Mouse (Mus musculus): ENCODE results near the gene 4933430I17Rik. TPM values are rescaled to one million over a fixed set of nuclear protein-coding genes. Genes with fewer than 3 reads are reported as not detected.

4933430I17Rik gene
- polyA plus RNA-seq, 1 experiment from 2014 or later = 0.21 TPM

DNA sequence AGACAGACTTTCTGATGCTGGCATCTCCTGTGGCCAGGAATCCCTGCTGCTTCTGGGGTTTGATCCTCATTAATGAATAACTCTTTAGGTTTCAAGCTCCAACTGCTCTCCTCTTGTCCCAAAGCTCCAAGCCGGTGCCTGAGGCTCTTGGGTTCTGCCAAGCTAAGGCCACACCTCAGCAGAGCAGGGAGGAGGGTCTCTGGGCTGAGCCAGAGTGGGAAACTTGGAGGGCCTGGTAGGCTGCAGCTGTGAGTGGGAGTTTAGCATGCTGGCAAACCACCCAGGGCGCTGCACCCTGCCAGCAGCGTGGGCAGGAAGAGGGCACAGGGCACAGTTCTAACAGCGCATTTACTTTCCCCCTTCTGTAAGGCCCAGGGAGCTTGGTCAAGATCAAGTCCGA lies 16.3 kb upstream of the 4933430I17Rik start:
- Histone ChIP-seq H3K27me3 (replicated peaks) (no peaks in the 10 kb centered on the region), H3K4me3 (no peak overlapping the region), H3K4me1 (peaks cover 63% of the 10 kb centered on the region), H3K36me3 (peaks cover 69% of the 10 kb centered on the region), H3K4me2 (no peak overlapping the region), H3K9ac (no peak overlapping the region), H3K9me3 (replicated peaks) (no peaks in the 10 kb centered on the region), H3K27ac (peak overlapping the region; percentile 50)
- no peak for ATAC-seq
- WGBS (ENCODE audit: insufficient replicate concordance) = 89% methylated on average over 5 of the region's 5 CpGs

DNA sequence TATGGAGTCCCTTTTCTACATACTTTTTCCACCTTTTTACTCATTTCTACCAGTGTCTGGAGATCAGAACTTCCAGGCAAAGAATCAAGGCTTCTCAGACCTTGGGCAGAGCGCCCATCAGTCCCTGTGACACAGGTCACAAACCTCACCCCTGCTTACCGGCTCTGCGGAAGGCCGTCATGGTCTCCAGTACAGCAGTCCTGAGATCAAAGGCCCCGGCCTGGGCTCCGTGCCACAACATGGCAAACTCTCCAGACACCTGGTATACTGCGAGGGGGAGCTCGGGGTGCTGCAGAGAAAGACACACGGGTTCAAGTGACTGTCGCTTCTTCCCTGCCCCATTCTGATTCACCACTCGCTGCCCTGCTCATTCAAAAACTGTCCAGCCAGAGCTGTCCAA lies 15.2 kb upstream of the 4933430I17Rik start:
- Histone ChIP-seq H3K4me2 (peak overlapping the region; percentile 89; the same call in 1 of the 2 replicates), H3K9me3 (replicated peaks) (no peaks in the 10 kb centered on the region), H3K36me3 (peaks cover 77% of the 10 kb centered on the region), H3K27ac (peak overlapping the region; percentile 69), H3K9ac (no peak overlapping the region), H3K4me1 (peaks cover 70% of the 10 kb centered on the region), H3K4me3 (no peak overlapping the region), H3K27me3 (replicated peaks) (no peaks in the 10 kb centered on the region)
- 91% methylated on average over 11 of the region's 11 CpGs for WGBS (ENCODE audit: insufficient replicate concordance)
- no peak for ATAC-seq

DNA sequence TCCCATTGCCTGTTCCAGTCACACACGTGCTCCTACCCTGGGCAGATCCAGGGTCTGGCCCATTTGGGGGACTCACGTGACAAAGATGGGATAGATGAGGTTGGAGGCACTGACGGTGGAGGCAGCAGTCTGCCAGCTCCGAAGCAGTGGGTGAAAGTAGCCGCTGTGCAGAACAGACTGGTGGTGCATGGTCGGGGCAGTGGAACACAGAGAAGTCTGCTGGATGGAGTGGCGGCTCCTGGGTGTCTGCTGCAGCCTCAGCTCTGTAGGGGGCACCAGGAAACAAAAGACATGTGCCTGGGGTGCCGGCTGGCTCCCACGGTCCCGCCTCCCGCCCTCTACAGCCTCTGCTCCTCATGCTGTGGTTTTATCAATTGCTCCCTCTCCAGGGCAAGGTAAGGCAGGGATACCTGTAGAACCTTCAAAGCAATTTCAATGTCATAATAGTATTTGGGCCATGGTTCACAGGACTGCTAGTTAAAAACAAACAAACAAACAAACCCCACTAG lies 11.1 kb upstream of the 4933430I17Rik start:
- peak overlapping the region; percentile 60 for H3K9ac ChIP-seq
- WGBS (ENCODE audit: insufficient replicate concordance) = 60% methylated on average over 11 of the region's 11 CpGs

DNA sequence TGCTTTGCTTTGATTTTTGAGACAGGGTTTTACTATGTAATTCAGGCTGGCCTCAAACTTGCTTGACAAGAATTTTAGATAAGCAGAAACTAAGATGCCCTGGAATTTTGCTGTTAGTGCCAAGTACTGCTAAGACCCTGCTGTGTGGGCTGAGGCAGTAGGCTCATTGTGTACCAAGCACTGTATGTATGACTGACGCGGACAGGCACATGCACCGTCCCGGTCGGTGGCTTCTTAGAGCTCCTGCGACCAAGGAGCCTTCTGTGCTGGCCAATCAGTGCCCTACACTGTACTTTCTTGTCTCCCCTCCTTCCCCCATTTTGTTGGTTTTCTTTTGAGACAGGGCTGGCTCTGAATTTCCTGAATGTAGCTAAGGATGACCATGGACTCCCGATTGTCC lies 10.2 kb upstream of the 4933430I17Rik start:
- peaks cover 88% of the 10 kb centered on the region for H3K4me1 ChIP-seq
- peaks cover 59% of the 10 kb centered on the region for H3K36me3 ChIP-seq
- peak overlapping the region; percentile 99 for H3K27ac ChIP-seq
- H3K9me3 ChIP-seq (replicated peaks) = no peaks in the 10 kb centered on the region
- 64% methylated on average over 7 of the region's 7 CpGs for WGBS (ENCODE audit: insufficient replicate concordance)
- H3K4me2 ChIP-seq = peak overlapping the region; percentile 89
- H3K27me3 ChIP-seq (replicated peaks) = no peaks in the 10 kb centered on the region
- peak overlapping the region; percentile 94 for H3K9ac ChIP-seq
- no peak for ATAC-seq
- H3K4me3 ChIP-seq = peak overlapping the region; percentile 74

More for the DNA sequence above, 11.1 kb upstream of the 4933430I17Rik start:
- peak overlapping the region; percentile 89 for H3K4me2 ChIP-seq
- H3K9me3 ChIP-seq (replicated peaks) = no peaks in the 10 kb centered on the region
- ATAC-seq = no peak
- peaks cover 93% of the 10 kb centered on the region for H3K4me1 ChIP-seq
- H3K27ac ChIP-seq = peak overlapping the region; percentile 69
- peak overlapping the region; percentile 74 for H3K4me3 ChIP-seq
- H3K27me3 ChIP-seq (replicated peaks) = no peaks in the 10 kb centered on the region
- peaks cover 68% of the 10 kb centered on the region for H3K36me3 ChIP-seq

DNA sequence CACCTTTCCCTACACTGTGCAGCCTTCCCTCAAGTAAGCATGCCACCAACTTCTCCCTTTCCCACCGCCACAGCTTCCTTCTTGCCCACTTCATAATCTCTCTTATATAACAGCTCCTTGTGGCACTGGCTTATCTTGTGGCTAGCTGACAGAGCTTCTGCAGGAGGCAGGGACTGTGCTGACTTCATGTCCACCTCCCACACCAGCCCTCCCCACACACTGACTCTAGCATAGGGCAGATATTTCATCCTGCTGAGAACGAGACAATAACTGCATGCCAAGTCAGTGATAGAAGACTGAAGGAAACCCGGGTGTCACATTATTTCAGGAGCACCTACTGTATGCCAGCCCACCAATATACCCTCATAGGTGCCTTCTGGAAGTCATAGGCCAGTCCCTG lies 9.7 kb upstream of the 4933430I17Rik start:
- peak; percentile 24 for ATAC-seq
- H3K4me1 ChIP-seq = peaks cover 87% of the 10 kb centered on the region

DNA sequence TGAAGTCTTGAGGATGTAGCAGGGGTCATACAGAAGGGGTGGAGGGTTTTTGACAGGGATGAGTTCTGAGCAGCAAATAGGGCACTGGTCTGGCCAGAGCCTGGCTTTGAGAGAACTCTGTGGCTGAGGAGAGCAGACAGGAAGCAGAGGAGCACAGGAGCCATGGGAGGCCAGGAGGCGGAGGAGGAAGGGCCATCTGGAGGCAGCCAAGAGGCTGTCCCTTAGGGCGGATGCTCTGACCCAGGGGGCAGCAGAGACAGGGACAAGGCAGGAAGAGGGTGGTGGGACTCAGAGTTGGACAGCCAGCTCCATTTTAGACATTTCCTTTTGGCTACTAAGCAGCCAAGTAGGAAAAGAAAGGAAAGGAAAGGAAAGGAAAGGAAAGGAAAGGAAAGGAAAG lies 9.1 kb upstream of the 4933430I17Rik start:
- H3K36me3 ChIP-seq = peaks cover 48% of the 10 kb centered on the region
- H3K4me1 ChIP-seq = peaks cover 87% of the 10 kb centered on the region
- peak overlapping the region; percentile 89 for H3K4me2 ChIP-seq
- H3K9ac ChIP-seq = peak overlapping the region; percentile 94
- 13% methylated on average over 2 of the region's 2 CpGs for WGBS (ENCODE audit: insufficient replicate concordance)
- H3K9me3 ChIP-seq (replicated peaks) = no peaks in the 10 kb centered on the region
- peak overlapping the region; percentile 74 for H3K4me3 ChIP-seq
- ATAC-seq = no peak; the same call in 1 of the 2 replicates
- H3K27ac ChIP-seq = peak overlapping the region; percentile 99
- no peaks in the 10 kb centered on the region for H3K27me3 ChIP-seq (replicated peaks)

More for the DNA sequence above, 9.7 kb upstream of the 4933430I17Rik start:
- H3K4me2 ChIP-seq = peak overlapping the region; percentile 89
- H3K4me3 ChIP-seq = peak overlapping the region; percentile 74
- H3K36me3 ChIP-seq = peaks cover 54% of the 10 kb centered on the region
- no peaks in the 10 kb centered on the region for H3K9me3 ChIP-seq (replicated peaks)
- H3K9ac ChIP-seq = peak overlapping the region; percentile 94
- no peaks in the 10 kb centered on the region for H3K27me3 ChIP-seq (replicated peaks)
- H3K27ac ChIP-seq = peak overlapping the region; percentile 99
- 14% methylated on average over 3 of the region's 3 CpGs for WGBS (ENCODE audit: insufficient replicate concordance)

DNA sequence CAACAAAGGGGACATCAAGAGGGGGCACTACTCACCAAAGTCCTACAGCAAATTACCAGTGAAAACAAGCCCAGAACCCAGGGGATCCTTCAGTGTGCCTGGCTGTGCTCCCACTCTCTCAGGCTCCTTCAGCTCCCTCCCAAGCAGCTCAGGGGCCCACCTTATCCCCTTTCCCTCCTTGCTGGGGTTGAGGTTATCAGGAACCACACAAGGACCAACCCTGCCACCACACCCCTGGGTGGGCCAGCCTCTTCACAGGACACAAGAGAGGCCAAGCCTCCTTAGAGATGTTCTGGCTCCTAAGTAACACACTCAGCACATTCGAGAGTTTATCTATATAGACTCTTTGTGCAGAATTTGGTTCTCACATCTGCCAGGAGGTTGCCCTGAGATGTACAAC lies 8.6 kb upstream of the 4933430I17Rik start:
- peak overlapping the region; percentile 94 for H3K9ac ChIP-seq
- H3K27ac ChIP-seq = peak overlapping the region; percentile 99
- no peaks in the 10 kb centered on the region for H3K9me3 ChIP-seq (replicated peaks)
- H3K36me3 ChIP-seq = peaks cover 43% of the 10 kb centered on the region
- H3K27me3 ChIP-seq (replicated peaks) = no peaks in the 10 kb centered on the region
- ATAC-seq = peak; percentile 93
- H3K4me3 ChIP-seq = peak overlapping the region; percentile 74
- H3K4me2 ChIP-seq = peak overlapping the region; percentile 89
- H3K4me1 ChIP-seq = peaks cover 85% of the 10 kb centered on the region
- 11% methylated on average over 1 of the region's 1 CpGs for WGBS (ENCODE audit: insufficient replicate concordance)

DNA sequence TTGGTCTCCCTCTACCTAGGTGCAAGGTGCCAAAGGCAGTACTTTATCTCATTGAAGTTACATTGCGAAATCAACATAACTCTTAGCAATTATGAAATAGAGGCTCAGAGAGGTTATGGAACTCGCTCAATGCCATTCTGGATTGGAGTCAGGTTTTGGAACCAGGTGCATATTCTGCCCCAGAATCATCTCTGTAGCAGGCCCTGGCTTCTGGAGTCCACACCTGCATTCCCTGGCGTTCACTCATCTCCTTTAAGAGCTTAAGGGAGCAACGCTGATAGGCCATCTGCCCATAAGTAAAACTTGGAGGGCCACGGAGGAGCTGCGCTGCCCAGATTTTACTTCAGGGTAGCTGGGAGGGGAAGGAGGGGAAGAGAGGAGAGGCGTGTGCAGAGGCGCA lies 8.1 kb upstream of the 4933430I17Rik start:
- H3K36me3 ChIP-seq = peaks cover 39% of the 10 kb centered on the region
- H3K27me3 ChIP-seq (replicated peaks) = no peaks in the 10 kb centered on the region
- peak overlapping the region; percentile 94 for H3K9ac ChIP-seq
- peaks cover 83% of the 10 kb centered on the region for H3K4me1 ChIP-seq
- H3K4me3 ChIP-seq = peak overlapping the region; percentile 74
- no peaks in the 10 kb centered on the region for H3K9me3 ChIP-seq (replicated peaks)
- peak; percentile 10 for ATAC-seq
- 33% methylated on average over 8 of the region's 8 CpGs for WGBS (ENCODE audit: insufficient replicate concordance)
- H3K27ac ChIP-seq = peak overlapping the region; percentile 99
- H3K4me2 ChIP-seq = peak overlapping the region; percentile 89

DNA sequence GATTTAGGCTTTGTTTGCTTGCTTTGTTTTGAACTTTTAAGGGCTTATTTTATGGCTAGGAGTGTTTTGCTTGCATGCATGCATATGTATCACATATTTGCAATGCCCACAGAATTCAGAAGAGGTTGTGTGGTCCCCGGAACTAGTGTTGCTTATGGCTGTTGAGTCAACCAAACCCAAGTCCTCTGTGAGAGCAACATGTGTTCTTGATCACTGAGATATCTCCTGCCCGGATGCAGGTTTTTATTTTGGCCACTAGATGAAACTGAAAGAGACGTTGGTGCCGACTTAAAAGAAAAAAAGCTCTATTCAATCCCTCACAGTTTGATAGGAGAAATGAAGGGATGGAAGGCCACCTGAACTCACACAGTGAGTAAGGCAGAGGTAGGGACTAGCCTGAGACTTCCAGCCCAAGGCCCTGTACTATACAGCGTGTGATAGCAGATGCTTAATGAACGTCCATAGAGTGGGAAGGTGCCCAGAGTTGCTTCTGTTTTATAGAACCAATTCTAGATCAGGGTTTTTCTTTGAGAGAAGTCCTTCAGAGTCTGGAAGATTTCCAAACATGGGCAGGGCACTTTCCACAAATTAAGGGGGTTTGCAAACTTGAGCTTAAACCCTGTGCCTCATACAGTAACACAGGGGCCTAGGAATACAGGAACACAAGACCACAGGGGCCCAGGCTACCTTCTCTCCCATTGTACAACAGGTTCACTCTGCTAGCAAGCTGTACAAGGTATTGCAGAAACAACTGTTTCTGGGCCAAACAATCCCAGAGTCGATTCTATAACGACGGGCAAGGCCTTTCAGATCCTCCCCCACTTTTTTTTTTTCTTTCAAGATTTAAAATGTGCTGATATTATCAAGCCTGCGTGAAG lies 7.4 kb upstream of the 4933430I17Rik start:
- Histone ChIP-seq H3K27me3 (replicated peaks) (no peaks in the 10 kb centered on the region), H3K4me3 (peak overlapping the region; percentile 74), H3K4me1 (peaks cover 83% of the 10 kb centered on the region), H3K27ac (peak overlapping the region; percentile 99), H3K4me2 (peak overlapping the region; percentile 89), H3K9ac (peak overlapping the region; percentile 94), H3K9me3 (replicated peaks) (no peaks in the 10 kb centered on the region), H3K36me3 (peaks cover 39% of the 10 kb centered on the region)
- no peak for ATAC-seq
- 42% methylated on average over 10 of the region's 10 CpGs for WGBS (ENCODE audit: insufficient replicate concordance)

DNA sequence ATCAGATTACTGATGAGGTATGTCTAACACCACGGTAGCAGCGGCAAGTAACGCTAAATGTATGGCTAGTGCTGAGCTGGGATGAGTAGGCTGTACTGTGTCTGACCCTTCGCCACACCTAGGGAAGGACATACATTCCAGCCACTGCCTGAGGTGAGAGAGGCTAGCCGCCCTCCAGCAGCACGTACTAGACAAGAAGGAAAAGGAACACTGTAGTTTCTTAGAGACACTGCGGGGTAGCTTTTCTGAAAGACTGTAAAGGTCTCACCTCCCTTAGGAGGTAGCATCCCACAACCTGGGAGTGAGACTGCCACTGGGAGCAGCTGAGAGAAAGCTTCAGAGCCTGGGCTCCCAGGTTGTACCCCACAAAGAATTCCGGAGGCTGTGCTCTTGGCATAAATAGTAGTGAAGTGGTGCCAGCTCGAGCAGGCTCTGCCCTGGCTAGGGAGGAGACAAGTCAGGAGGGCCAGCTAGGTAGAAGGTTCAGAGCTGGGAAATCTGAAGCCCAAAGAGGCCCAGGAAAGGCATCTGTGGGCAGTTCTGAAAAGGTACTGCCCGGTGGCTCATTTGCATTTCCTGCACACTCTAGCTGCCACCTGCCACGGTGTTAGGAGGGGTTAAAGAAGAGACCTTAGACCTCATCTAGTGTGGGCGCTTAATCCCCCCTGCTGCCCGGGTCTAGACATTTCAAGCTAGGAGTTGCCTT lies 6.6 kb upstream of the 4933430I17Rik start:
- peaks cover 39% of the 10 kb centered on the region for H3K36me3 ChIP-seq
- peak overlapping the region; percentile 89 for H3K4me2 ChIP-seq
- ATAC-seq = no peak
- WGBS (ENCODE audit: insufficient replicate concordance) = 34% methylated on average over 13 of the region's 13 CpGs
- no peaks in the 10 kb centered on the region for H3K27me3 ChIP-seq (replicated peaks)
- H3K9me3 ChIP-seq (replicated peaks) = no peaks in the 10 kb centered on the region
- H3K27ac ChIP-seq = peak overlapping the region; percentile 99
- peaks cover 83% of the 10 kb centered on the region for H3K4me1 ChIP-seq
- H3K9ac ChIP-seq = peak overlapping the region; percentile 94
- peak overlapping the region; percentile 74 for H3K4me3 ChIP-seq

DNA sequence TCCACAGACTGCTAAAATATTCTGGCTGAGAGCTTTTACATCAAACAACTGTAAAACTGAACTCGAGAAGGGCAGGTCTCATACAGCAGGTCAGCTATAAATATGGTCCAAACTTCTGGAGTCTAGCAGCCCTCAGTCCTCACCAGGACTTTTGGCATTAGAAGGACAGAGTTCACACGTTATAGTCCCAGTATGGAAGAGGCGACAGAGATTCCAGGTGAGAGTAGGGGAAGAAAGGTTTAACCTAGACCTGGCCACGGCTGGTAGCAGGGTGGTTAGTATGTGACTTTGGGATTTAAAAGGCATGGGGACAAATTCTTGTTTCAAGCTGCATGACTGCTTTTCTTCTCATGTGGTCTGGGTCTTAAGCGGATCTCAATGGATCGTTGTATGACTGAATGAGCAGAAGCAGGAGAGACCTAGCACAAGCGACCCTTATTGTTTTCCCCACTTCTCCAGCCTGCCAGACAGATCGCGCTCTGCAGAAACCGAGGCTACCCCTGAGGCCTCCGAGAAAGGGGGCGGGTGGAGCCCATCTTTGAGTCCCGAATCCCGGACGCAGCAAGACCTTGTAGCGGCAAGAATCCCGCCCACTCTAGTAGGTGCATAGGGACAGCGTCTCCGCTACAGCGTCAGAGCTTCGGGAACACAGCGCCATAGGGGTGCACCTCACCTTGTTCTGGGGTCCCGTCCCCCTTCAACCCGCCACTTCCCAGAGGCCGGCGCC lies 5.9 kb upstream of the 4933430I17Rik start:
- H3K27me3 ChIP-seq (replicated peaks) = no peaks in the 10 kb centered on the region
- peak overlapping the region; percentile 99 for H3K27ac ChIP-seq
- H3K36me3 ChIP-seq = peaks cover 37% of the 10 kb centered on the region
- H3K9me3 ChIP-seq (replicated peaks) = no peaks in the 10 kb centered on the region
- H3K9ac ChIP-seq = peak overlapping the region; percentile 94
- H3K4me3 ChIP-seq = peak overlapping the region; percentile 74
- H3K4me2 ChIP-seq = peak overlapping the region; percentile 89
- 2% methylated on average over 26 of the region's 26 CpGs for WGBS (ENCODE audit: insufficient replicate concordance)
- H3K4me1 ChIP-seq = peaks cover 83% of the 10 kb centered on the region
- peak; percentile 16 for ATAC-seq
